Mouse (Mus musculus): ENCODE results near the gene Arhgdib. TPM values are rescaled to one million over a fixed set of nuclear protein-coding genes. Genes with fewer than 3 reads are reported as not detected.

Arhgdib gene
- polyA plus RNA-seq, 1 experiment, result 22.6 TPM

- TF ChIP-seq POLR2A (IDR thresholded peaks at IDR 0.05; ENCODE audit: low read depth, low read length), result no peak
- TF ChIP-seq CTCF (IDR thresholded peaks at IDR 0.05; ENCODE audit: extremely low read depth, insufficient read length, insufficient replicate concordance, low read depth, low read length), result no peak
- no peaks in the 10 kb centered on the region for H3K27me3 ChIP-seq (ENCODE audit: control insufficient read depth, insufficient read depth, low read length)
- 54% methylated on average over 9 of the region's 9 CpGs for WGBS
- no peak overlapping the region for H3K27ac ChIP-seq (ENCODE audit: insufficient read depth, low read depth, low read length)
- no peak overlapping the region for H3K4me3 ChIP-seq (ENCODE audit: low read depth, low read length)
- H3K36me3 ChIP-seq (ENCODE audit: control insufficient read depth, insufficient read depth, low read length), result no peaks in the 10 kb centered on the region
- H3K4me1 ChIP-seq (ENCODE audit: control insufficient read depth, insufficient read depth, insufficient read length, low read length), result no peaks in the 10 kb centered on the region
These were observed 11.2 kb upstream of the Arhgdib start for GRCm38 (mm10) chr6:136952930-136953329.

GRCm38 (mm10) chr6:136950171-136950570 is 8.5 kb upstream of the Arhgdib start:
- 90% methylated on average over 2 of the region's 2 CpGs for WGBS

GRCm38 (mm10) chr6:136947716-136948115 is 6.0 kb upstream of the Arhgdib start:
- Histone ChIP-seq H3K4me3 (ENCODE audit: low read depth, low read length) (no peak overlapping the region), H3K36me3 (ENCODE audit: control insufficient read depth, insufficient read depth, low read length) (no peaks in the 10 kb centered on the region), H3K27ac (ENCODE audit: insufficient read depth, low read depth, low read length) (no peak overlapping the region), H3K4me1 (ENCODE audit: control insufficient read depth, insufficient read depth, insufficient read length, low read length) (no peaks in the 10 kb centered on the region), H3K27me3 (ENCODE audit: control insufficient read depth, insufficient read depth, low read length) (no peaks in the 10 kb centered on the region)
- TF ChIP-seq POLR2A (IDR thresholded peaks at IDR 0.05; ENCODE audit: low read depth, low read length) (no peak), CTCF (IDR thresholded peaks at IDR 0.05; ENCODE audit: extremely low read depth, insufficient read length, insufficient replicate concordance, low read depth, low read length) (no peak)
- WGBS, result 77% methylated on average over 4 of the region's 4 CpGs

More at GRCm38 (mm10) chr6:136950171-136950570, 8.5 kb upstream of the Arhgdib start:
- H3K4me3 ChIP-seq (ENCODE audit: low read depth, low read length), result no peak overlapping the region
- no peak overlapping the region for H3K27ac ChIP-seq (ENCODE audit: insufficient read depth, low read depth, low read length)
- TF ChIP-seq CTCF (IDR thresholded peaks at IDR 0.05; ENCODE audit: extremely low read depth, insufficient read length, insufficient replicate concordance, low read depth, low read length), result no peak
- no peak for TF ChIP-seq POLR2A (IDR thresholded peaks at IDR 0.05; ENCODE audit: low read depth, low read length)
- no peaks in the 10 kb centered on the region for H3K36me3 ChIP-seq (ENCODE audit: control insufficient read depth, insufficient read depth, low read length)
- H3K4me1 ChIP-seq (ENCODE audit: control insufficient read depth, insufficient read depth, insufficient read length, low read length), result no peaks in the 10 kb centered on the region
- H3K27me3 ChIP-seq (ENCODE audit: control insufficient read depth, insufficient read depth, low read length), result no peaks in the 10 kb centered on the region

GRCm38 (mm10) chr6:136946943-136947342 is 5.2 kb upstream of the Arhgdib start:
- Histone ChIP-seq H3K36me3 (ENCODE audit: control insufficient read depth, insufficient read depth, low read length) (no peaks in the 10 kb centered on the region), H3K27me3 (ENCODE audit: control insufficient read depth, insufficient read depth, low read length) (no peaks in the 10 kb centered on the region), H3K4me1 (ENCODE audit: control insufficient read depth, insufficient read depth, insufficient read length, low read length) (no peaks in the 10 kb centered on the region), H3K27ac (ENCODE audit: insufficient read depth, low read depth, low read length) (no peak overlapping the region), H3K4me3 (ENCODE audit: low read depth, low read length) (no peak overlapping the region)
- TF ChIP-seq POLR2A (IDR thresholded peaks at IDR 0.05; ENCODE audit: low read depth, low read length), result no peak
- TF ChIP-seq CTCF (IDR thresholded peaks at IDR 0.05; ENCODE audit: extremely low read depth, insufficient read length, insufficient replicate concordance, low read depth, low read length), result no peak
- WGBS, result 45% methylated on average over 9 of the region's 9 CpGs

GRCm38 (mm10) chr6:136946241-136946640 is 4.5 kb upstream of the Arhgdib start:
- Histone ChIP-seq H3K27me3 (ENCODE audit: control insufficient read depth, insufficient read depth, low read length) (no peaks in the 10 kb centered on the region), H3K27ac (ENCODE audit: insufficient read depth, low read depth, low read length) (no peak overlapping the region)
- 45% methylated on average over 5 of the region's 5 CpGs for WGBS

GRCm38 (mm10) chr6:136944511-136944910 is 2.8 kb upstream of the Arhgdib start:
- no peaks in the 10 kb centered on the region for H3K36me3 ChIP-seq (ENCODE audit: control insufficient read depth, insufficient read depth, low read length)
- no peak overlapping the region for H3K4me3 ChIP-seq (ENCODE audit: low read depth, low read length)
- H3K27ac ChIP-seq (ENCODE audit: insufficient read depth, low read depth, low read length), result no peak overlapping the region
- no peaks in the 10 kb centered on the region for H3K27me3 ChIP-seq (ENCODE audit: control insufficient read depth, insufficient read depth, low read length)
- 65% methylated on average over 8 of the region's 8 CpGs for WGBS
- TF ChIP-seq CTCF (IDR thresholded peaks at IDR 0.05; ENCODE audit: extremely low read depth, insufficient read length, insufficient replicate concordance, low read depth, low read length), result no peak
- TF ChIP-seq POLR2A (IDR thresholded peaks at IDR 0.05; ENCODE audit: low read depth, low read length), result no peak
- H3K4me1 ChIP-seq (ENCODE audit: control insufficient read depth, insufficient read depth, insufficient read length, low read length), result no peaks in the 10 kb centered on the region

More at GRCm38 (mm10) chr6:136946241-136946640, 4.5 kb upstream of the Arhgdib start:
- Histone ChIP-seq H3K4me1 (ENCODE audit: control insufficient read depth, insufficient read depth, insufficient read length, low read length) (no peaks in the 10 kb centered on the region), H3K4me3 (ENCODE audit: low read depth, low read length) (no peak overlapping the region), H3K36me3 (ENCODE audit: control insufficient read depth, insufficient read depth, low read length) (no peaks in the 10 kb centered on the region)
- TF ChIP-seq POLR2A (IDR thresholded peaks at IDR 0.05; ENCODE audit: low read depth, low read length) (no peak), CTCF (IDR thresholded peaks at IDR 0.05; ENCODE audit: extremely low read depth, insufficient read length, insufficient replicate concordance, low read depth, low read length) (no peak)

- Histone ChIP-seq H3K27ac (ENCODE audit: insufficient read depth, low read depth, low read length) (no peak overlapping the region), H3K27me3 (ENCODE audit: control insufficient read depth, insufficient read depth, low read length) (no peaks in the 10 kb centered on the region), H3K36me3 (ENCODE audit: control insufficient read depth, insufficient read depth, low read length) (no peaks in the 10 kb centered on the region), H3K4me3 (ENCODE audit: low read depth, low read length) (no peak overlapping the region), H3K4me1 (ENCODE audit: control insufficient read depth, insufficient read depth, insufficient read length, low read length) (no peaks in the 10 kb centered on the region)
- TF ChIP-seq POLR2A (IDR thresholded peaks at IDR 0.05; ENCODE audit: low read depth, low read length) (no peak), CTCF (IDR thresholded peaks at IDR 0.05; ENCODE audit: extremely low read depth, insufficient read length, insufficient replicate concordance, low read depth, low read length) (no peak)
These were observed 1.7 kb upstream of the Arhgdib start for GRCm38 (mm10) chr6:136943392-136943791.
